Mouse (Mus musculus): ENCODE data around the gene Mtg1. TPM values are rescaled to one million over a fixed set of nuclear protein-coding genes. Genes with fewer than 3 reads are reported as not detected.

The Mtg1 gene
- polyA plus RNA-seq (2014; fragmentation: Illumina TruSeq; extraction: RNeasy Lipid Tissue Mini Kit (QIAGEN cat#74804); ENCODE audit: low read depth, low replicate concordance): 26.6 TPM

GRCm38 (mm10) chr7:140137135-140138020, at the start of gene Mtg1:
Gene Mtg1 (plus strand): TSS chr7:140137564.

DNA sequence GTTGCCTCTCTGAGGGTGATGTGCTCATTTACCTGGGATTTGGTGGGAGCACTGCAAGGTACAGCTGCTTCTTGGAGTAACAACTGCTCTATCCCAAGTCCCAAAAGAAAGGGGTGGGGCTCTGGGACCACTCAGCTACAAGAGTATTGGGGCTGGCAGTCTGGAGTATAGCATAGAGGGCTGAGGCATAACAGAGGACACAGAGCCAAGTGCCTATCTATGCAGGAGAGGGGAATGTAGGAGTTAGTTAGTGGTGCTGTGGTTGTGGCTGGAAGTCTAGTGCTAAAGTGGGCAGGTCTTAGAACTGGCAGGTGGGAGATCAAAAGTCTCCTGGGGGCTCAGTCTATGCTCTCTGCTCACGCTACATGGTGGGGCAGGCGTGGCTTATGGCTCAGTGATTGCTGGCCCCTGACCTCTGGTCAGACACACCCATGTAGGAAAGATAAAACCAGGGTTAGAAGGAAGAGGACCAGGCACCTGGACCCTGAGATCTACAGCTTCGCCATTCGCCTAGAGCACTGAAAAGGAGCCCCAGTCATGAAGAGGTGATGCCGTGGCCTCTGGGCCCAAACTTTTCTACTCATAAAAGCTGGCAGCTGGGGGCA, 44.3 kb upstream of the Mtg1 start, which contains the start of gene Prap1:
Gene Prap1, plus strand, starts transcription at position 472 of the 605 bp plus-strand sequence.

GRCm38 (mm10) chr7:140101993-140102860, 35.1 kb upstream of the Mtg1 start, which contains the start of gene Fuom:
Gene Fuom (minus strand): TSS chr7:140102441.

GRCm38 (mm10) chr7:140115583-140116328, 21.6 kb upstream of the Mtg1 start, which contains the start of gene Paox:
Gene Paox (plus strand): TSS chr7:140115799.

DNA sequence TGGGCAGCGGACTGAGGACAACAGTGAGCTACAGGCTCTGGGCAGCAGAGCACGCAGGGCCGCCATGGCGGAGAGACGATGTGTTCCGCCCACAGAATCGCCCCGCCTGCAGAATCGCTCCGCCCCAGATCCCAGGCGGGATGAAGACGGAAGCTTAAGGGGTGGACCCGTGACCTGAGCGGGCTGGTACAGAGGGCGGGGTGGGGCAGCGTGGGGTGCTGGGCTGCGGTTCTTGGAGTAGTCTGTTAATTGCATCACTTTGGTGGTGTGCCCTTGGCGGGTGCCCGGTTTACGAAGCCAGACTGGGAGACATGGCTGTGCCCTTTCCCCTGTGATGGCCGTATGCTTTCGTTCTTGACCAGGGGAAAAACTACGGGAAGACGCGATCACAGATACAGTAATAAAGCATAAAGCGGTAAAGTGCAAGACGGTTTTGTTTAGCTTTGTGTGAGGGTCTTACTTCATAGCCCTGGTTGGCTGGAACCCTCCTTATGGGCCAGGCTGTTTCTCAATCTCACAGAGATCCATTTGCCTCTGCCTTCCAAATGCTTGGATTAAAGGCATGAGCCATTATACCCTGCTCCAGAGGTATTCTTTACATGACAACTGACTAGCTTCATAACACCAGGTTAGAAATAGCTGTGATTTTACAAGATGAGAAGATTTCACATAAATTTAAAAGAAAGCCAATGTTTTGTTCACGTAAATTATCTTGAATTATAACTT, 20.9 kb upstream of the Mtg1 start, which contains the start of gene Echs1:
Gene Echs1, minus strand, starts transcription at position 148 of the 726 bp plus-strand sequence.

DNA sequence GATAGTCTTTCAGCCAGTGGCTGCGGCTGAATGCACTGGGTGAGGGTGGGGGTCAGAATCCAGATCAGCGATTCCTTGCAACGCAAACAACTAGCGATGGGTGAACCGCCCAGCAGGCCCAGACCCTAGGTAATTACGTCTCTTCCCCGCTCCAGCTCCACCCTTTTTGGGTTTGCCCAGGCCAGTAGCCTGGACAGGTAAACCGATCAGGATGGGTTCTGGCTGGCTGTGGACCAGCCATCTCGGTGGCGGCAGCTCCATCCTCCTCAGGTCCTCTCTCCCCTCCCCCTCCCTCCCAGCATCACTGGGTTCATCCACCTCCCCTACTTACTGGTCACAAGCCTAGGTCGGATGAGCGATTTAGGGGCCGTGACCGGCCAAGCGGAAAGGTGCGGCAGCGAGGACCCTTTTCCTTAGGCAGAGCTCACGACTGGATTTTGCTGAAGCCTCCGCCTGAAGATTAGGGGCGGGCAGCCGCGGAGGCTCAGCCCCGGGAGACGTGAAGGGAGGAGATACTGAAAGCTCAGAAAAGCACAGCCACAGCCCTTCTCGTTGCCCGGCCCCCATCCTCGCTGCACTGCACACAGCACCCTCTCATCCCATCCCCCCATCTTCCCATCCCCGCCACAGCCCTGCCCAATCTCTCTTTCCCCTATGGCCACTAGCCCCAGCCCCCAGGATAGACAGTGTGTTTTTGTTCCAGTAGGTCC, 17.0 kb downstream of the Mtg1 start, which contains the start of gene Sprn:
Gene Sprn, minus strand, starts transcription at position 660 of the 710 bp plus-strand sequence.

DNA sequence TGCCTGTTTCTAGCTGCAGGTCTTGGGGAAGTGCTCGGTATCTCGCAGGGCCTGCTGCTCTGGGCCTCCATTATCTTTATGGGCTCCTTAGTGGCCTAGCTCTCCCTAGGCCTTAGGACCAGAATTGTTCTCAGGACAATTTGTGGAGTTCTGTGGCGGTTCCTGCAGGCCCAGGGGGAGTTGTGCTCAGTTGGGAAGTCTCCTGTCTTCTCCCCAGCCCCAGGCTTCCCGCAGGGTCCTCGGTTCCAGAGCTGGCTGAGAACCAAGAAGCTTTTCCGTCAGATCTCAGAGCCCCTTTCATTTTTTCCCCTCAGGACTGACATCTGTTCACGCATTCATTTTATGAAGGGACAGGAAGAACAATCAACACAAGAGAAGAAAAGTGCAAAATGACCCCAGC, 27.3 kb downstream of the Mtg1 start, which contains the start of gene Olfr522:
Gene Olfr522, minus strand, starts transcription at position 101 of the 400 bp plus-strand sequence.

DNA sequence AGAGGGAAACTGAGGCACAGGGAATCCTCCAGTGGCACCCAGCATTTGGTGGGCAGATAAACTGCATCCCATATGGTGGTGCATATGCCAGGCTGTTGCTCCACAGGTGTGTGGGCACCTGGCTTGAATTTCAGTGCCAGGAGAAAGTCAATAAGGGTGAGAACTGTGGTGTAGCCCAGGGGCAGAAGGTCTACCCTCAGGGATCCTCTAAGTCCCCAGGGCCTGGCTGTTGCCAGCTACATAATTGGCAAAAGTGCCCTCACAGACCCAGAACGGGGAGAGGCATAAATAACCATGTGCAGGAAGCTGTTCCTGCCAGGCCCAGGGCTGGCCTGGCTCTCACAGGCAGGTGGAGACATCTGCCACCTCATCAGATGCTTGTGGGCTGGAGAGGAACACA, 35.6 kb downstream of the Mtg1 start, which contains the start of gene Olfr523:
Gene Olfr523, plus strand, starts transcription at position 282 of the 400 bp plus-strand sequence.

Other genes with a start within 250 kb of the Mtg1 start
- gene Kndc1, start 242.9 kb upstream of the Mtg1 start, polyA plus RNA-seq (2014; fragmentation: Illumina TruSeq; extraction: RNeasy Lipid Tissue Mini Kit (QIAGEN cat#74804); ENCODE audit: low read depth, low replicate concordance): 2.4 TPM
- not detected for gene Utf1, start 193.8 kb upstream of the Mtg1 start, polyA plus RNA-seq (2014; fragmentation: Illumina TruSeq; extraction: RNeasy Lipid Tissue Mini Kit (QIAGEN cat#74804); ENCODE audit: low read depth, low replicate concordance)
- gene 6430531B16Rik, start 158.8 kb upstream of the Mtg1 start, polyA plus RNA-seq (2014; fragmentation: Illumina TruSeq; extraction: RNeasy Lipid Tissue Mini Kit (QIAGEN cat#74804); ENCODE audit: low read depth, low replicate concordance): 2.7 TPM
- 6.7 TPM for gene Adam8, start 145.0 kb upstream of the Mtg1 start, polyA plus RNA-seq (2014; fragmentation: Illumina TruSeq; extraction: RNeasy Lipid Tissue Mini Kit (QIAGEN cat#74804); ENCODE audit: low read depth, low replicate concordance)
- gene Zfp511, start 101.2 kb upstream of the Mtg1 start, polyA plus RNA-seq (2014; fragmentation: Illumina TruSeq; extraction: RNeasy Lipid Tissue Mini Kit (QIAGEN cat#74804); ENCODE audit: low read depth, low replicate concordance): 16.0 TPM
- 19.4 TPM for gene Tubgcp2, start 100.9 kb upstream of the Mtg1 start, polyA plus RNA-seq (2014; fragmentation: Illumina TruSeq; extraction: RNeasy Lipid Tissue Mini Kit (QIAGEN cat#74804); ENCODE audit: low read depth, low replicate concordance)
- not detected for gene Msx3, start 88.5 kb upstream of the Mtg1 start, polyA plus RNA-seq (2014; fragmentation: Illumina TruSeq; extraction: RNeasy Lipid Tissue Mini Kit (QIAGEN cat#74804); ENCODE audit: low read depth, low replicate concordance)
- gene Caly, start 55.0 kb upstream of the Mtg1 start, polyA plus RNA-seq (2014; fragmentation: Illumina TruSeq; extraction: RNeasy Lipid Tissue Mini Kit (QIAGEN cat#74804); ENCODE audit: low read depth, low replicate concordance): 0.79 TPM
- gene Prap1, start 44.2 kb upstream of the Mtg1 start, polyA plus RNA-seq (2014; fragmentation: Illumina TruSeq; extraction: RNeasy Lipid Tissue Mini Kit (QIAGEN cat#74804); ENCODE audit: low read depth, low replicate concordance): not detected
- gene Fuom, start 35.1 kb upstream of the Mtg1 start, polyA plus RNA-seq (2014; fragmentation: Illumina TruSeq; extraction: RNeasy Lipid Tissue Mini Kit (QIAGEN cat#74804); ENCODE audit: low read depth, low replicate concordance): 20.9 TPM
- 14.7 TPM for gene Paox, start 21.8 kb upstream of the Mtg1 start, polyA plus RNA-seq (2014; fragmentation: Illumina TruSeq; extraction: RNeasy Lipid Tissue Mini Kit (QIAGEN cat#74804); ENCODE audit: low read depth, low replicate concordance)
- 181 TPM for gene Echs1, start 21.1 kb upstream of the Mtg1 start, polyA plus RNA-seq (2014; fragmentation: Illumina TruSeq; extraction: RNeasy Lipid Tissue Mini Kit (QIAGEN cat#74804); ENCODE audit: low read depth, low replicate concordance)
- gene Sprn, start 17.3 kb downstream of the Mtg1 start, polyA plus RNA-seq (2014; fragmentation: Illumina TruSeq; extraction: RNeasy Lipid Tissue Mini Kit (QIAGEN cat#74804); ENCODE audit: low read depth, low replicate concordance): 0.56 TPM
- gene Olfr522, start 27.2 kb downstream of the Mtg1 start, polyA plus RNA-seq (2014; fragmentation: Illumina TruSeq; extraction: RNeasy Lipid Tissue Mini Kit (QIAGEN cat#74804); ENCODE audit: low read depth, low replicate concordance): not detected
- not detected for gene Olfr523, start 35.7 kb downstream of the Mtg1 start, polyA plus RNA-seq (2014; fragmentation: Illumina TruSeq; extraction: RNeasy Lipid Tissue Mini Kit (QIAGEN cat#74804); ENCODE audit: low read depth, low replicate concordance)
- not detected for gene Olfr524, start 68.4 kb downstream of the Mtg1 start, polyA plus RNA-seq (2014; fragmentation: Illumina TruSeq; extraction: RNeasy Lipid Tissue Mini Kit (QIAGEN cat#74804); ENCODE audit: low read depth, low replicate concordance)
- gene Cd163l1, start 80.7 kb downstream of the Mtg1 start, polyA plus RNA-seq (2014; fragmentation: Illumina TruSeq; extraction: RNeasy Lipid Tissue Mini Kit (QIAGEN cat#74804); ENCODE audit: low read depth, low replicate concordance): 0.51 TPM
- gene 5830411N06Rik, start 109.7 kb downstream of the Mtg1 start, polyA plus RNA-seq (2014; fragmentation: Illumina TruSeq; extraction: RNeasy Lipid Tissue Mini Kit (QIAGEN cat#74804); ENCODE audit: low read depth, low replicate concordance): not detected
- not detected for gene Olfr525, start 183.3 kb downstream of the Mtg1 start, polyA plus RNA-seq (2014; fragmentation: Illumina TruSeq; extraction: RNeasy Lipid Tissue Mini Kit (QIAGEN cat#74804); ENCODE audit: low read depth, low replicate concordance)
- not detected for gene Olfr527, start 196.5 kb downstream of the Mtg1 start, polyA plus RNA-seq (2014; fragmentation: Illumina TruSeq; extraction: RNeasy Lipid Tissue Mini Kit (QIAGEN cat#74804); ENCODE audit: low read depth, low replicate concordance)
- not detected for gene Olfr60, start 224.1 kb downstream of the Mtg1 start, polyA plus RNA-seq (2014; fragmentation: Illumina TruSeq; extraction: RNeasy Lipid Tissue Mini Kit (QIAGEN cat#74804); ENCODE audit: low read depth, low replicate concordance)
- not detected for gene Olfr530, start 238.8 kb downstream of the Mtg1 start, polyA plus RNA-seq (2014; fragmentation: Illumina TruSeq; extraction: RNeasy Lipid Tissue Mini Kit (QIAGEN cat#74804); ENCODE audit: low read depth, low replicate concordance)